Mouse (Mus musculus) midbrain, embryonic 16.5 days (tissue): Measurements from ENCODE around the gene Gnao1. TPM values are rescaled to one million over a fixed set of nuclear protein-coding genes. Genes with fewer than 3 reads are reported as not detected.

ENCODE experiments used
- ATAC-seq: fragments of 200-750 bp; cut with Nextera tagmentation; 2 replicates; pipeline ENCODE4 v1.8.0; 2017; ENCODE audit warnings: moderate TSS enrichment
- H3K27ac ChIP-seq: fragments of 300-500 bp; sonication (generic); 2 replicates; pipeline ENCODE4 v1.5.1; 2014; ENCODE audit warnings: mild to moderate bottlenecking, low read length, mixed read lengths
- H3K27me3 ChIP-seq: fragments of 300-500 bp; sonication (generic); 2 replicates; pipeline ENCODE4 v1.6.1; 2014; ENCODE audit warnings: low read depth, low read length, mixed read lengths; ENCODE audit not compliant: control insufficient read depth, insufficient read depth
- H3K36me3 ChIP-seq: fragments of 300-500 bp; sonication (generic); 2 replicates; pipeline ENCODE4 v1.6.1; 2014; ENCODE audit warnings: mild to moderate bottlenecking, low read length, moderate library complexity, mixed read lengths; ENCODE audit not compliant: control insufficient read depth, insufficient read depth
- H3K4me1 ChIP-seq: fragments of 300-500 bp; sonication (generic); 2 replicates; pipeline ENCODE4 v1.6.1; 2014; ENCODE audit warnings: mild to moderate bottlenecking, low read length, mixed read lengths; ENCODE audit not compliant: control insufficient read depth, insufficient read depth
- H3K4me2 ChIP-seq: fragments of 300-500 bp; sonication (generic); 2 replicates; pipeline ENCODE4 v1.6.1; 2014; ENCODE audit warnings: mild to moderate bottlenecking, low read length, mixed read lengths
- H3K4me3 ChIP-seq: fragments of 300-500 bp; sonication (generic); 2 replicates; pipeline ENCODE4 v1.5.1; 2014; ENCODE audit warnings: low read depth, mild to moderate bottlenecking, low read length, moderate library complexity, mixed read lengths
- H3K9ac ChIP-seq: fragments of 300-500 bp; sonication (generic); 2 replicates; pipeline ENCODE4 v1.6.1; 2014; ENCODE audit warnings: low read depth, low read length, mixed read lengths
- H3K9me3 ChIP-seq: fragments of 300-500 bp; sonication (generic); replicated peaks from 2 replicates; pipeline ENCODE4 v1.6.1; 2014; ENCODE audit warnings: mild to moderate bottlenecking, low read length, mixed read lengths; ENCODE audit not compliant: control insufficient read depth, poor library complexity, severe bottlenecking
- WGBS: fragments of 180-500 bp; shearing (Covaris S2); extraction: QIAGEN DNeasy Blood & Tissue Kit; methylation state at CpG from one replicate; pipeline ENCODE4 v1.1.7; 2014; 5-methylcytosine and 5-hydroxymethylcytosine counted together
- polyA plus RNA-seq: library from polyadenylated mRNA; unstranded; fragments of >200 nt; fragmentation: Nextera tagmentation; extraction: Ambion mirVana; gene quantifications from 2 replicates; pipeline ENCODE4 v1.2.1, GENCODE M21; 2015

Gnao1 gene
- polyA plus RNA-seq, 1 experiment from 2014 or later, result 240 TPM

GRCm38 (mm10) chr8:93919916-93920589 lies 110.3 kb downstream of the Gnao1 start:
- Histone ChIP-seq H3K27ac (peak overlapping the region; percentile 89), H3K4me2 (no peak overlapping the region), H3K4me1 (peaks cover 50% of the 10 kb centered on the region), H3K9me3 (no peaks in the 10 kb centered on the region), H3K4me3 (no peak overlapping the region), H3K36me3 (no peaks in the 10 kb centered on the region), H3K9ac (no peak overlapping the region), H3K27me3 (no peaks in the 10 kb centered on the region)
- ATAC-seq, result no peak
- 37% methylated on average over 12 of the region's 12 CpGs for WGBS

GRCm38 (mm10) chr8:93920590-93920948 lies 110.8 kb downstream of the Gnao1 start:
- no peaks in the 10 kb centered on the region for H3K36me3 ChIP-seq
- no peak overlapping the region for H3K4me2 ChIP-seq
- 76% methylated on average over 7 of the region's 7 CpGs for WGBS
- no peaks in the 10 kb centered on the region for H3K27me3 ChIP-seq
- H3K9me3 ChIP-seq, result no peaks in the 10 kb centered on the region
- H3K27ac ChIP-seq, result peak overlapping the region; percentile 41; the same call in 1 of the 2 replicates
- ATAC-seq, result no peak
- H3K9ac ChIP-seq, result no peak overlapping the region
- no peak overlapping the region for H3K4me3 ChIP-seq
- peaks cover 55% of the 10 kb centered on the region for H3K4me1 ChIP-seq

GRCm38 (mm10) chr8:93923897-93924334 lies 114.2 kb downstream of the Gnao1 start:
- no peaks in the 10 kb centered on the region for H3K36me3 ChIP-seq
- H3K27me3 ChIP-seq, result no peaks in the 10 kb centered on the region
- H3K9ac ChIP-seq, result no peak overlapping the region
- ATAC-seq, result no peak
- no peak overlapping the region for H3K27ac ChIP-seq
- peaks cover 30% of the 10 kb centered on the region for H3K4me1 ChIP-seq
- no peak overlapping the region for H3K4me2 ChIP-seq
- no peaks in the 10 kb centered on the region for H3K9me3 ChIP-seq
- H3K4me3 ChIP-seq, result no peak overlapping the region
- 80% methylated on average over 7 of the region's 7 CpGs for WGBS

GRCm38 (mm10) chr8:93925513-93925912 lies 115.7 kb downstream of the Gnao1 start:
- Histone ChIP-seq H3K27ac (peak overlapping the region; percentile 63), H3K36me3 (0 out of 2 replicates have a peak, but pooled peaks cover 5% of the 10 kb centered on the region), H3K4me1 (peaks cover 14% of the 10 kb centered on the region), H3K27me3 (no peaks in the 10 kb centered on the region), H3K9me3 (no peaks in the 10 kb centered on the region), H3K4me2 (no peak overlapping the region), H3K4me3 (no peak overlapping the region), H3K9ac (no peak overlapping the region)
- no peak for ATAC-seq
- WGBS, result 25% methylated on average over 3 of the region's 3 CpGs

- Histone ChIP-seq H3K9ac (no peak overlapping the region), H3K27ac (no peak overlapping the region), H3K4me2 (no peak overlapping the region), H3K36me3 (0 out of 2 replicates have a peak, but pooled peaks cover 5% of the 10 kb centered on the region), H3K4me1 (peaks cover 6% of the 10 kb centered on the region; the same call in 1 of the 2 replicates), H3K4me3 (no peak overlapping the region), H3K27me3 (no peaks in the 10 kb centered on the region), H3K9me3 (no peaks in the 10 kb centered on the region)
- ATAC-seq, result no peak
- 84% methylated on average over 4 of the region's 4 CpGs for WGBS
Observed at GRCm38 (mm10) chr8:93929233-93929632, 119.5 kb downstream of the Gnao1 start.

- Histone ChIP-seq H3K27ac (no peak overlapping the region), H3K4me2 (no peak overlapping the region), H3K4me1 (no peaks in the 10 kb centered on the region; the same call in 1 of the 2 replicates), H3K27me3 (no peaks in the 10 kb centered on the region), H3K4me3 (no peak overlapping the region), H3K36me3 (0 out of 2 replicates have a peak, but pooled peaks cover 5% of the 10 kb centered on the region), H3K9me3 (no peaks in the 10 kb centered on the region), H3K9ac (no peak overlapping the region)
- WGBS, result 63% methylated on average over 6 of the region's 6 CpGs
- no peak for ATAC-seq
Observed at GRCm38 (mm10) chr8:93931336-93931735, 121.6 kb downstream of the Gnao1 start.

GRCm38 (mm10) chr8:93932873-93933272 lies 123.1 kb downstream of the Gnao1 start:
- no peaks in the 10 kb centered on the region for H3K27me3 ChIP-seq
- WGBS, result 26% methylated on average over 6 of the region's 6 CpGs
- H3K4me1 ChIP-seq, result no peaks in the 10 kb centered on the region; the same call in 1 of the 2 replicates
- H3K4me2 ChIP-seq, result no peak overlapping the region
- H3K36me3 ChIP-seq, result 0 out of 2 replicates have a peak, but pooled peaks cover 5% of the 10 kb centered on the region
- no peaks in the 10 kb centered on the region for H3K9me3 ChIP-seq
- H3K9ac ChIP-seq, result no peak overlapping the region
- no peak overlapping the region for H3K4me3 ChIP-seq
- peak overlapping the region; percentile 15; the same call in 1 of the 2 replicates for H3K27ac ChIP-seq
- ATAC-seq, result peak; percentile 64; the same call in 1 of the 2 replicates

- ATAC-seq, result no peak
- H3K9ac ChIP-seq, result no peak overlapping the region
- no peaks in the 10 kb centered on the region for H3K27me3 ChIP-seq
- 0 out of 2 replicates have a peak, but pooled peaks cover 5% of the 10 kb centered on the region for H3K36me3 ChIP-seq
- H3K4me2 ChIP-seq, result no peak overlapping the region
- H3K9me3 ChIP-seq, result no peaks in the 10 kb centered on the region
- 76% methylated on average over 2 of the region's 2 CpGs for WGBS
- no peak overlapping the region for H3K4me3 ChIP-seq
- no peaks in the 10 kb centered on the region; the same call in 1 of the 2 replicates for H3K4me1 ChIP-seq
- H3K27ac ChIP-seq, result no peak overlapping the region
Observed at GRCm38 (mm10) chr8:93933288-93933687, 123.5 kb downstream of the Gnao1 start.

GRCm38 (mm10) chr8:93938193-93938592 lies 128.4 kb downstream of the Gnao1 start:
- no peak for ATAC-seq
- Histone ChIP-seq H3K4me1 (no peaks in the 10 kb centered on the region), H3K36me3 (no peaks in the 10 kb centered on the region), H3K9ac (no peak overlapping the region), H3K27ac (no peak overlapping the region), H3K9me3 (no peaks in the 10 kb centered on the region), H3K4me2 (no peak overlapping the region), H3K4me3 (no peak overlapping the region), H3K27me3 (no peaks in the 10 kb centered on the region)
- 92% methylated on average over 3 of the region's 3 CpGs for WGBS
